ENCODE assay signal across 23 mouse cellular contexts in the genomic region with DNA sequence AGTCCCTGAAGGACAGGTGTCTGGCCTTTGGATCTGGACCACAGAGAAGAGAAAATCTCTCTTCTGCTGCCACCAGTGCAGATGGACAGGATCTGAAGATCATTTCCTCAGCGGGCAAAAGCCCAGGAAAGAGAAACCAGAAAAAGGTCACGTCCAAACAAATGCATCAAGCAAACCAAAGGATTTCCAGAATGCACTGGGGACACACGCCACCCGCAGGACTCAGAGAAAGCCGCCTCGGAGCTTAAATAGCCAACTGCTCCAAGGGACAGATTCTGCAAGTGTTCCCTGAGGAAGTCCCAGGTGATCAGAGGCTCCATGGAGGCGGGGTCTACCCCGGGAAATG.
A peak's percentile ranks its signal among the peaks of the same experiment; 100 is the strongest.
DNase-seq lines count a peak whose midpoint lies in the region; ATAC-seq and TF ChIP-seq lines count a peak whose summit lies in the region.
"Had no signal": no experiment of that assay in that cellular context is flagged by ENCODE, and none has a peak within 500 bp of the region (broad histone marks: within the 10 kb centered on the region; RNA-seq: fewer than 3 reads in every experiment).

No protein-coding gene starts in this region.

- WGBS in cerebellum, adult 2 months: 8% methylated on average over 8 of the region's 8 CpGs
- 87% methylated on average over 8 of the region's 8 CpGs for WGBS in hindbrain, embryonic 16.5 days

- no peaks in the 10 kb centered on the region for H3K27me3 ChIP-seq in cerebellum, adult 2 months (ENCODE audit: control insufficient read depth, insufficient read depth, low read length)
- H3K27me3 ChIP-seq in hindbrain, embryonic 16.5 days (replicated peaks; ENCODE audit: control insufficient read depth, insufficient read depth, low read length): no peaks in the 10 kb centered on the region
- H3K27me3 ChIP-seq: embryonic facial prominence, embryonic 15.5 days; hindbrain, embryonic 12.5 days; intestine, embryonic 15.5 days; Patski had no signal

- no peak for ATAC-seq in hindbrain, embryonic 16.5 days
- ATAC-seq in inflammation-experienced regulatory T-cells, adult 6 months: no peak
- ATAC-seq: activated CD4-positive, CD25-positive, alpha-beta regulatory T cell, adult 4 months; forebrain, embryonic 14.5 days; hindbrain, postnatal 0 days; intestine, embryonic 15.5 days; Patski had no signal

- TF ChIP-seq CTCF in cerebellum, adult 2 months (IDR thresholded peaks at IDR 0.05; ENCODE audit: borderline replicate concordance, insufficient read depth, low read depth, low read length): peak; percentile 63; the same call in 1 of the 2 replicates

- no peaks in the 10 kb centered on the region for H3K36me3 ChIP-seq in hindbrain, embryonic 16.5 days (ENCODE audit: control insufficient read depth, insufficient read depth, low read length)
- H3K36me3 ChIP-seq: heart, embryonic 10.5 days; intestine, embryonic 15.5 days had no signal

- H3K9me3 ChIP-seq in hindbrain, embryonic 16.5 days (ENCODE audit: control insufficient read depth, low read length): no peaks in the 10 kb centered on the region
- H3K9me3 ChIP-seq: embryonic facial prominence, embryonic 15.5 days; forebrain, embryonic 10.5 days; heart, embryonic 10.5 days; hindbrain, embryonic 12.5 days; intestine, embryonic 15.5 days had no signal

- peak; percentile 85 for DNase-seq in cerebellum, adult 11 months
- DNase-seq in cerebellum, adult 2 months: peak; percentile 85 to 96
- DNase-seq in cerebellum, postnatal 10 days: peak; percentile 34 to 49
- DNase-seq in frontal cortex, postnatal 14 days (ENCODE audit: low spot score in 2 of 2): no peak
- DNase-seq: adrenal gland, postnatal 14 days; embryo, embryonic 11 days; gastrocnemius, postnatal 36 days; heart, adult 11 months; heart, postnatal 10 days; heart, postnatal 4 days; kidney, adult 18-20 months had no signal

- H3K4me2 ChIP-seq in hindbrain, embryonic 16.5 days (ENCODE audit: low read length): no peak overlapping the region
- H3K4me2 ChIP-seq: embryonic facial prominence, embryonic 15.5 days; hindbrain, embryonic 12.5 days; intestine, embryonic 15.5 days had no signal

- H3K9ac ChIP-seq in hindbrain, embryonic 16.5 days (ENCODE audit: low read depth, low read length): no peak overlapping the region
- H3K9ac ChIP-seq: embryonic facial prominence, embryonic 15.5 days; hindbrain, embryonic 12.5 days; intestine, embryonic 15.5 days had no signal

- H3K27ac ChIP-seq in cerebellum, adult 2 months (ENCODE audit: insufficient read depth, low read length): peak overlapping the region; percentile 95
- no peak overlapping the region for H3K27ac ChIP-seq in hindbrain, embryonic 16.5 days (ENCODE audit: low read depth, low read length)
- H3K27ac ChIP-seq: embryonic facial prominence, embryonic 15.5 days; forebrain, embryonic 10.5 days; heart, embryonic 10.5 days; hindbrain, embryonic 12.5 days; hindbrain, postnatal 0 days; intestine, embryonic 15.5 days had no signal

- H3K4me3 ChIP-seq in cerebellum, adult 2 months (replicated peaks; ENCODE audit: insufficient read depth, low read depth, low read length): no peak overlapping the region
- H3K4me3 ChIP-seq in hindbrain, embryonic 16.5 days (ENCODE audit: low read length): no peak overlapping the region
- H3K4me3 ChIP-seq: embryonic facial prominence, embryonic 15.5 days; erythroblast, embryonic 14.5 days; forebrain, embryonic 10.5 days; heart, embryonic 10.5 days; hindbrain, embryonic 12.5 days; intestine, embryonic 15.5 days had no signal

- no peak for TF ChIP-seq POLR2A in cerebellum, adult 2 months (IDR thresholded peaks at IDR 0.05; ENCODE audit: borderline replicate concordance, insufficient read depth, low read length)

- H3K4me1 ChIP-seq in cerebellum, adult 2 months (ENCODE audit: control insufficient read depth, insufficient read depth, low read length): peaks cover 41% of the 10 kb centered on the region
- peaks cover 3% of the 10 kb centered on the region; the same call in 1 of the 2 replicates for H3K4me1 ChIP-seq in hindbrain, embryonic 16.5 days (ENCODE audit: control insufficient read depth, insufficient read depth, low read depth, low read length)

Comparison
In these comparisons a context has a peak if more than half of its experiments do, and no peak if none do; other contexts are left out.
1. DNase-seq: peak in cerebellum, adult 11 months (single experiment), cerebellum, adult 2 months (2 of 2) and cerebellum, postnatal 10 days (2 of 2); none in frontal cortex, postnatal 14 days (0 of 2).